Mouse (Mus musculus) gastrocnemius, postnatal 10 days (tissue): ENCODE results near the gene Ttll5. TPM values are rescaled to one million over a fixed set of nuclear protein-coding genes. Genes with fewer than 3 reads are reported as not detected.

Source experiments
- DNase-seq: peaks from one replicate; pipeline ENCODE4 v3.0.0; 2021; ENCODE audit warnings: mixed read lengths
- total RNA-seq, 2 experiments: library from RNA; stranded (reverse); gene quantifications; 2 replicates each; pipeline ENCODE4 v1.2.3; 2021

Gene Ttll5
- total RNA-seq, 2 experiments from 2014 or later = 9.9 to 12.7 TPM

- no peak for DNase-seq
Measured at GRCm38 (mm10) chr12:85969571-85969970, 145.1 kb downstream of the Ttll5 start.

- DNase-seq = no peak
Measured at GRCm38 (mm10) chr12:85970191-85970590, 145.7 kb downstream of the Ttll5 start.

DNA sequence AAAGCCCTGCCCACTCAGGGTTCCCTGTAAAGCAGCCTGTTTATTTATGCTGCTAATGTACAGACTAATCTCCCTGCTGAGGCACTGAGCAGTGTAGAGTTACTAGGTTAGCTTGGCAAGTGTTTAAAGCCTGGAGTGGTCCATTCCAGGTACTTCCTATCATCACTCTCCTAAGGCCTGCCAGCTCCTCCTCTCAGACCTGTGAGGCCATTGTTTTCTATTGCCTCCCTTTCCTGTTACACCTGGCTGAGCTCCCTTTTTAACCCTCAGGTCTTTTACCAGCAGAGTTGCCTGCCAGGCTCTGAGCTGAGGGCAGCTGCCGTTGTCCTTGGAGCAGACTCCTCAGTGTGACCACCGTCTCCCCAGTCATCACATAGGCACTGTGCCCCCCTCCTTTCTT lies 146.3 kb downstream of the Ttll5 start:
- DNase-seq = no peak

GRCm38 (mm10) chr12:85971655-85972054 lies 147.2 kb downstream of the Ttll5 start:
- no peak for DNase-seq

GRCm38 (mm10) chr12:85973526-85973925 lies 149.1 kb downstream of the Ttll5 start:
- peak; percentile 28 for DNase-seq

- DNase-seq = peak; percentile 48
Measured at GRCm38 (mm10) chr12:85974030-85974429, 149.6 kb downstream of the Ttll5 start.

DNA sequence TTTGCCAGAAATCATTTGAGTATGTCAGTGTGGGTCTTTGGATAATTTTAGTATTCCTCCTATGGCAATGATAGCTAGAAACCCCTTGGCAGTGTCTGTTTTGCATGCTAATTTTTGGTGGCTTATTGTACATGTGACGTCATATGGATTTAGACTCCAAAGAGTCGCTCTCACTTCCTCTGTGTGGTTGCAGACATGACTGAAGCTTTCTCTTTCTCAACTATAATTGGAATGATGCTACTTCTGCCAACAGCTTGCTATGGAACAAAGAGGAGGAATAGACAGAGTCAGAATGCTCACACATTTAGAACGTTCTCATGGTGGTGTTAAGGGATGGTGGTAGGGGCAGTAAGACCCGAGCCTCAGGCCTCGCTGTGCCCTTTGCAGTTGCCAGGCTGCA lies 155.5 kb downstream of the Ttll5 start:
- no peak for DNase-seq

GRCm38 (mm10) chr12:85985524-85985923 lies 161.1 kb downstream of the Ttll5 start:
- no peak for DNase-seq

DNA sequence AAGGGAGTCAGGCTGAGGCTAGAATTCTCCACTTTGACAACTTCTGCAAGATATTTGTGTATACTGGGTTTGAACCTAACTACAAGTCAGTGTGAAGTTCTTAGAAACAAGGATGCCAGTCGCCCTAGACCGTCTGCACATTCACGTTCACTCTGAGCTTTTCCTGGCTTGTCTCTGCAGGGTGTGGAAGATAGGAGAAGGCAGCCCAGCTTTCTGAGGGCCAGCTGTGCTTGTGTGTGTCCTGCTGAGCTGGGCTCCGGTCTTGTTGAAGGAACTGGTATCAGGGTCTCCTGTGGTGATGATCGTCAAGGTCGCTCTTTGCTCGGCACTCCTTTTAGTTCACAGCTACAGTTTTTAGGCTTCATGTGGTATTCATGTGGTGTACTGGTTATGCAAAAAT lies 161.6 kb downstream of the Ttll5 start:
- DNase-seq = no peak

DNA sequence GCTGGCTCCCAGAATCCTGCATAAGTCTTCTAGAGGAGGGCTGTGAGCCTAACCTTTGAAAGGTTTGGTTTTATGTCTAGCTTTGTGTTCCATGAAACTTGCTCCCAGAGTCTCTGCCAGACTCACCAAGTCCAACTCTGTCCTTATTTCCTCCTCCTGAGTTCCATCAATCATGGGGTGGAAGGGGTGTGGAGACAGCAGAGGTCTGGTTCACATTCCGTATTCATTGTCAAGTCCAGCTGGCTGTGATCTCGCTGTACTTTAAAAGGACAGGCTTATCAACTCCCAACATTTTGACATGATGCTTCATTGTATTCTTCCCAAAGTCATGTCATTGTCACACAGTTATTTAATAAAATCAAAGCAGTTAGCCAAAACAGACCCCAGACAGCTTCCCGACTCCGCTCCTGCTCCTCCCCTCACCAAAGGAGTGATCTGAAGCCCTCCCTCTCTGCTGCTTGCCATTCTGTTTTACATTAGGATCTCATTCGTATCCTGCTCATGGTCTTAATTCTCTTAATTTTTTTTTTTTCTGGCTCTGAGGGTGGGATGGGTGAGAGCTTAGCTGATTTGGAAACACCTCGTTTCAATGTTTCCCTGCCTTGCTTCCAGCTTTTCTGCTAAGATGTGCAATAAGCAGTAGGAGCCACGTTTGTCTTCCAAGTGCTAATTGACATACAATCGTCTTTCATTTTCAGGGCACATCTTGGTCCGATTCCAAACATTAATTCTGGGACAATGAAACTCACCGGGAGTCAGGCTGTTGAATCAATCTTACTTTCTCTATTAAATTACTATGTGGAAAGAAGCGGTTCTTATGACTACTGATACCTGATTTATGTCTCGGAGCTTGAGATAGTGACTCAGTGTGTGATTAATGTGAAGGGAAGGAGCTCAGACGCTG lies 162.3 kb downstream of the Ttll5 start:
- no peak for DNase-seq

GRCm38 (mm10) chr12:85987444-85987889 lies 163.0 kb downstream of the Ttll5 start:
- no peak for DNase-seq

GRCm38 (mm10) chr12:85988121-85988520 lies 163.7 kb downstream of the Ttll5 start:
- no peak for DNase-seq

GRCm38 (mm10) chr12:85988818-85989377 lies 164.4 kb downstream of the Ttll5 start:
- DNase-seq = no peak

DNA sequence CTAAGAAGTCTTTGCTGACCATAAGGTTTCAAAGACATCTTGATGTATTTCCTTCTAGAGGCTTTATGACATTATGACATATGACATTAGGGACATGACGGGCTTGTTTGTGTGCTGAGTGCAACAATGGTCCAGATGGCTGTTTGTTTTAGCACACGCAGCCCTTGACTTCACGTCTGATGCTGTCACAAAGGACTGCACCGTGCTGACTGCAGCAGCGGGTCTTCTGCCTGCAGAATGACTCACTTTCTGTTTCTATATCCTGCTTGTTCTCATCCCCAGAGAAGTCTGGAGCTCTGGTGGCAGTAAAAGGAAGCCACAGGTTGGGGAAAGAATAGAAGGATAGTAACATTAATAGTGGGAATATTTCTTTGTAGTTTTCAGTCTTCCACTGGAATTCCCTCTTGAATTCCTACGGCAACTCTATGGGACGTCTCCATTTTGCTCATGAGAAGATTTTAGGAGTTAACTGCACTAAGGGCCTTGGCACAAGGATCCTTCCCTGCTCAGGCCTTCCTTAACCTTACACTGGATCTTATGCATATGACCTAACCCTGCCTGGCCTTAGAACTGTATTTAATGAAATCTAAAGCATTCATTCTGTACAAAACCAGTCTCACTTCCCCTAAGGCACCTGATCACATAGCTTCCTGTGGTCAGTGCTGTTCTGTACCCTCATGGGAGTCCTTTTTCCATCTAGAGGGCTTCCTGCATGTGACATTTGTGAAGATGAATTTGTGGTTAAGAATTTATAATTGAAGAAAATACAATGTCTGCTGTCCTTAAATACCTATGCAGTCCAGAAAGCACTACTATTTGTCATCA lies 167.8 kb downstream of the Ttll5 start:
- DNase-seq = no peak

DNA sequence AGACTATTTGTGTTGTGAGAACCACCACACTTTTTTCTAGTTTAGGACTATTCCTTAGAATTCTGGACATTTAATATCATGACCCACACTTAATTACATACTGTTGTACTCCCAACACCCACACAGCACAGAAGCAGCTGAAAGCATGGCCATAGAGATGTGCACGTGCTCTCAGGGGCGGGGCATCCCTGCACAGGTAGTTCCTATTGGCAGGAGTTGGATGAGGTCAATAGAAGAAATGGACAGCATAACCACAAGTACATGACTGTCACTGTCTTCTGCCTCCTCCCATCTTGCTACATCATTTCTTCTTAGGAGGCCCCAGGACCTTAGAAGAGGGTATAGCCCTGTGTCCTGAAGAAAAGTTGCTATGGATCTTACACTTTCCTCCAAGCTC lies 168.4 kb downstream of the Ttll5 start:
- no peak for DNase-seq

DNA sequence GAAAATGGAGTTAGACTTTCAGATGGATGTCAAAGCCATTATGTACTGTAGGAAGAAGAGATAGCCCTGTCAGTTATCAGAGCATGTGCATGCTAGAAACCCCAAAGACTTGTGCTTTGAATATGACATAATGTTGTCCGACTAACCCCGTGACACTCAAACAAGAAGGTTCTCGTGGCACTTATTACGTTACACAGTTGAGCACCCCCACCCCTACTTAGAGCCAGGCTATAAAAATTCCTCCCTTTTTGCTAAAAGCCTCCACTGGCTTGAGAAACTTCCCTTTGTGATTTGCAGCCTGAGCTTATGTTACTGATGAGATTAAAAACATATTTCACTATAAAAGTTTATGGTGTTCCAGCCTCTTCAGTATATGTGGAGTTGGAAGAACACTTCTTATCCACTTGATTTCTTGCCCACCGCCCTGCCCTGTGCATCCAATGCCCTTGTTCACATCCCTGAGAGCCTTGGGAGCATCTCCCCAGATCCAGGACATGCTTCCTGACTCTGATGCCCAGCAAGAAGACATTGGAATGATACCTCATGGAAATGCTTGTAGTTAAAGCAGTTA lies 169.4 kb downstream of the Ttll5 start:
- no peak for DNase-seq

- DNase-seq = peak; percentile 42
Measured at GRCm38 (mm10) chr12:86000641-86001073, 176.2 kb downstream of the Ttll5 start.

DNA sequence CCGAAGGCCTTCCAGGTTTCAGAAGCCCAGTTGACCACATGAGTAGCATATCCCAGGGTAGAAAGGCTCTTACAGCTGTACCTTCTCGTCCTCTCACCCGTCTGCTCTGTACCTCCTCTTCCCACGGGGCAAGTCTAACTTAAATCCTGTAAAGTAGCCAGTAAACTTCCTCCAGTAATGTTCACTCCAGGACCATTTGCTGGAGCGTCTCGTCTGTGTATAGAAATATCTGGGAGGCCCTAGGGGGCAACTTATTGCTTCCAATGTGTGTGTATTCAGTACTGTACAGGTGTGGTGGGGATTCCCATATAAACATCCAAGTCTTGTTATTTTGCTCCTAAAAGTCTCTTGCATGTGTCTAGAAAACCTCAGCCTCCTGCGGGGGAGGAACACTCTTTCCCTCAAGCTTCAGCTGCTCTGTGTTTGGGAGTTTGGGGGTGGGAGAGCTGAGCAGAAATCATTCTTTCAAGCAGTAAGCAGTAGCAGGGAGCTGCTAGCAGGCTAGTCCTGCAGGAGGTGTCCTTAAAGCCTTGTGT lies 176.7 kb downstream of the Ttll5 start:
- no peak for DNase-seq

DNA sequence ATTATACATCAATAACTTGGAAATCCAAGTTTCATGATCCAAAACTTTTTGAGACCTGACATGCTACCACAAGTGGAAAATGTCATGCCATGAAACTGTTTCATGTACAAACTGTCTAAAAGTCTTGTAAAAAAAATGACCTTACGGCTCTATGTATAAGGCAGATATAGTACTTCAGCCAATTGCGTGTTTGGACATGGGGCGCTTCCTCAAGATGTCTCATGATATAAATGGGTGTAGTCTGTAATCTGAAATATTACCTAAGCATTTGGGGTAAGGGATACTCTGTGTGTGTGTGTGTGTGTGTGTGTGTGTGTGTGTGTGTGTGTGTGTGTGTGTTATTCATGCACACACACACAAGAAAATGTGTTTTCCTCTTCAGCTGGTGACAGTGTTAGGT lies 180.2 kb downstream of the Ttll5 start:
- DNase-seq = no peak

DNA sequence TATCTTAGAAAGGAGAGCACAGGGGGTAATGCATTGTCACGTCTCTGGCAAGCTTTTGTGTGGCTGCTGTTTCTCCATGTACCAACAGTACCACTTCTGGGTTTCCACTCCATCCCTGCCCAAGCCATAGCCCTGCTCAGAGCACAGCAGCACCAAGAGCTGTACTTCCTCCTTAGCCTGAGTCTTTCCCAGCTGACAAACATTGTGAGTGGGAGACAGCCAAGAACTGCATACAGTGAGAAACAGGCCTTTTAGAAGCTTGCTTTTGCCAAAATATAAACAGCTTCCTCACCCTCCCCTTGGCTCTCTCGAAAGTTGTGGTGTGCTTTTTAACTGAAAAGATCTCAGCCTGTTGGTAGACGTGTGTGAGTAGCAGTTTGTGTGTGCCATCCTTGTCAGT lies 182.9 kb downstream of the Ttll5 start:
- no peak for DNase-seq

GRCm38 (mm10) chr12:86010656-86011055 lies 186.2 kb downstream of the Ttll5 start:
- DNase-seq = no peak

DNA sequence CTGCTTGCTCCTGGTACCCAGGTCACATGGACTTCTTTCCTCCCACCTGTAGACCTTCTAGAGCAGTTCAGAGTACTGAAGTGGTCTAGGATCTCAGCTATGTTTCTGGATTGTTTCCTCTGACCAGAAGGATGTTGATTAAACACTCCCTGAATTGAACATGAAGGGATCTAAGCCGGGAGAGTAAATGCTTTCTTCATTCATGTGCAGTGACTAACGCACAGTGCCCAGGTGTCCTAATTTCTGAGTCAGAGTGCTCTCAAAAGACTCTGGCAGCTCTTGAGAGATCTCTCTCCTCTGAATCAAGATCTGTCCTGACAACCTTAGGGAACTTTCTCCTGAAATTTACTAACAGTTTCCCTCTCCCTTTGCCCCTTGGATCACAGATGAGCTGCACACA lies 187.7 kb downstream of the Ttll5 start:
- DNase-seq = no peak
